Mouse (Mus musculus) MEL-GATA-1-ER (cell line): ENCODE results near the gene Cfdp1.

Experiments used
- DNase-seq: peaks from one replicate; pipeline ENCODE4 v3.0.0-alpha.2; 2012; ENCODE audit warnings: low read depth; ENCODE audit errors: extremely low read depth

Cfdp1 gene

GRCm38 (mm10) chr8:111770958-111771624 lies 83.0 kb downstream of the Cfdp1 start:
- no peak for DNase-seq

- no peak for DNase-seq
Measured at GRCm38 (mm10) chr8:111769764-111770428, 84.2 kb downstream of the Cfdp1 start.

DNA sequence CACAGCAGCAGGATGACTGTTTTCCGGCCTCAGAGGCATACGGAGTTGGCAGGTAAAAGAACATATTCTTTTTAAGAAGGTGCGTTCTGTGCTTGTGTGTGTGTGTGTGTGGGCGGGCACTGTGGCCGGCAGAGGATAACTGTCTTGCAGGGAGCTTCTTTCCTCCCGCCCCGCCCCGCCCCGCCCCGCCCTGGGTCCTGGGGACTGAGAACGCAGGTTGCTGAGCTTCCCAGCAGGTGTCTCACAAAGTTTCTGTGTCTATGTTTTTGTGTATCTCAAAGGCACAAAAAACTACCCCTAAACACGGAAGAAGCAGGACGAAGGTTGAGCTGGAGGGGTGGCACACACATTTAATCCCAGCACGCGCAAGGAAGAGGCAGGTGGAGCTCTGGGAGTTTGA lies 84.8 kb downstream of the Cfdp1 start:
- DNase-seq = no peak

DNA sequence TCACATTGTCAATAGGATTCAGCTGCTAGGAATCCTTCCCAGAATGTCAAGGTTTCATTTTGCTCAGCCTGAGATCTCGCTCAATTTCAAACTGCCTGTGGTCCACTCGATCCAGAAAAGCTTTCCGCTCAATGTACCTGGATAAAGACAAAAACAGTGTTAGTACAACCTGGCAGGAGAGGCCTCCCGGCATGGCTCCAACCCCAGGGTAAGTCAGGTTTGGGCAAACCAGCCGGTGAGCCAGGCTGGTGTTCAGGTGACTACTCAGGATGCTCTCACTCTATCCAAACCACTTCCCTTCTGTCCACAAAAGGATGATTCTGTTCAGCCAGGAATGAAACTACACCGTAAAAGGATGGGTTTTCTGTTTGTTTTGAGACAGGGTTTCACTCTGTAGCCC lies 85.4 kb downstream of the Cfdp1 start:
- DNase-seq = no peak

DNA sequence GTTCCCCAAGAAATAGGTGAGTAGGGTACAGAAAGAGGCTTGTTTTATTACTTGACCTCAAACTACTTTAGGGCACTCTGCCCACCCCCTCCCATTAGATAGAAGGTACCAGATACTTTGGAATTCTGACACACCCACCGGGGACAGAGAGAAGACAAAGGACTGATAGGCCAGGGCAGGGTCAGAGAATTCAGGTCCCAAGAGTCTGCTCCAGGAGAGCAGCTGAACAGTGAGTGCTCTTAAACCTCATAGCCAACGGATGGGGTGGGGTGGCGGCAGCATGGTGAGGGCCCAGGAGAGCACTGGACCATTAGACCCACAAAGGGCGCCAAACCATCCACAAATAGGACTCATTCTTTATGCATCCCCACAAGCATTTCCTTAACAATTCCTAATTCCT lies 88.5 kb downstream of the Cfdp1 start:
- DNase-seq = no peak

DNA sequence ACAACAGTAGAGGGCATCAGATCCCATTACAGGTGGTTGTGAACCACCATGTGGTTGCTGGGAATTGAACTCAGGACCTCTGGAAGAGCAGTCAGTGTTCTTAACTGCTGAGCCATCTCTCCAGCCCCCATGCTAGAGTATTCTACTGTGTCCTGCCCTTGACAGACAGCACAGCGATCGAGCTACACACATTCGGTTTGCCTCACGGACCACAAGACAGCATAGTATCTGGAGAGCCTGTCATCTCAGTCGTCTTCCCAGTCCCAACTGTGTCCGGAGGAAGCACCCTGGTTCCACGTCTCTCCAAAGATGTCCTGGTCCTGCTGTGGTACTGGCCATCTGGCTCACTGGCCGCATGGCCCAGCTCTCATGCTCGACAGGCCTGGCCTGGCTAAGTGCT lies 89.0 kb downstream of the Cfdp1 start:
- no peak for DNase-seq

DNA sequence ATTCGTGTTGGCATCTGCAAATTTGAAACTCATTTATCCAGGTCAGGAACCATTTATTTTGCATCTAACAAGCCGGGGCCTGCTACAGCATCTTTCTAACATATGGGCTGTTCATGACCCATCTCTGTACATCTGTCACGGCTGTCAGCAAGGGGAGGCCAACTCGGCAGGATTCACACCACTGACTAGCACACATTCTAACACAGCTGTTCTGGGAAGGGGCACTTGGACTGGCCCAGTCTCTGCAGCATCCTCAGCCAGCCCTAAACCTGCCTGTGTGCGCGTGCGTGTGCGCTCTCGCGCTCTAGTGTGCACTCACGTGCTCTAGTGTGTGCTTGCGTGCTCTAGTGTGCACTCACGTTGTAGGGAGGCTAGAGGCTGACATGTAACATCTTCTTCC lies 93.4 kb downstream of the Cfdp1 start:
- no peak for DNase-seq

GRCm38 (mm10) chr8:111758817-111759216 lies 95.3 kb downstream of the Cfdp1 start:
- DNase-seq = no peak

GRCm38 (mm10) chr8:111757599-111757998 lies 96.5 kb downstream of the Cfdp1 start:
- DNase-seq = no peak

DNA sequence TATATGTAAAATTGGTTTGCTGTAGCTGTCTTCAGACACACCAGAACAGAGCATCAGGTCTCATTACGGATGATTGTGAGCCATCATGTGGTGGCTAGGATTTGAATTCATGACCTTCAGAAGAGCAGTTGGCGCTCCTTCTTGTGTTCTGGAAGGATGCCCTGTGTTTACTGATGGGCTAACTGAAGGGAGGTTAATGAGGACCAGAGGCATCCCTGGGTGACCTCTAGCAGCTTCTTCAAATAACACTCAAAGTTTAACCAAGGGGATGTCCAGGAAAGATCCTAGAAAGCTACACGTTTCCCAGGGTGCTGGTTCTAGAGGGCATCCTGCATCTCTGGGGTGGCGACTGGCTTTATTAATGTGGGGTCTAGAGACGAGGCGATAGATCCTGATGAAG lies 99.4 kb downstream of the Cfdp1 start:
- no peak for DNase-seq

GRCm38 (mm10) chr8:111754088-111754487 lies 100.0 kb downstream of the Cfdp1 start:
- DNase-seq = no peak

- no peak for DNase-seq
Measured at GRCm38 (mm10) chr8:111748766-111749165, 105.3 kb downstream of the Cfdp1 start.

DNA sequence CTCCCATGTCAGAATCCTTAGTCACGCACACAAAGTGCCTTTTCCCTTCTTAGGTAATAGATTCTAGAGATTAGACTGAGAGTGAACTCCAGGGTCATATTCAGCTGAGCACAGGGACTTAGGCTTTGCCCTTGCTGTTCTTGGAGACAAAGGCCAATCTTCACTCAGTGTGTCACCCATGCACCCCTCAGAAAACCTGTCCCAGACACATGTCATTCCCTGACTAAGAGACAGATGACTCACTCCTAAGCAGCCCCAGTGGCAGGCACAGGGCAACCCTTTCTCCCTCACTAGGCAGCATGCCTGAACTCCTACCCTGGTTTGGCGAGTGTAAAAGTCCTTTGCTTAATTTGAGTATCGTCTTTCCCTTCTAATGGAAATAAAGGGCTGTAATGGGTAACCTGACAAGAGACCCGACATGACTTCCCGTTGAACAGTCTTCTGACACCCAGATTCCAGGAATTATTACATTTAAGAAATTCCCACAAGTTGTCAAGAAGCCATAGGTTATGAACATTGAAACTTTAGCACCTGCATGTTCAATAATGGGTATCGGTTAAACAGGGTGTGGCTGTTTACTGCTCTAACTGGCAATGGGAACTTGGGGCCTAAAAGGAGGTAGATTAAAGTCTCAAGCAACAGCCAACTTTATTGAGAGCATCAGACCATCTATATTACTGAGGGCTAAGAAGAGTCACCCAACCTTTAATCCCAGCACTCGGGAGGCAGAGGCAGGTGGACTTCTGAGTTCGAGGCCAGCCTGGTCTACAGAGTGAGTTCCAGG lies 106.0 kb downstream of the Cfdp1 start:
- no peak for DNase-seq

GRCm38 (mm10) chr8:111746582-111747465 lies 107.3 kb downstream of the Cfdp1 start:
- no peak for DNase-seq

DNA sequence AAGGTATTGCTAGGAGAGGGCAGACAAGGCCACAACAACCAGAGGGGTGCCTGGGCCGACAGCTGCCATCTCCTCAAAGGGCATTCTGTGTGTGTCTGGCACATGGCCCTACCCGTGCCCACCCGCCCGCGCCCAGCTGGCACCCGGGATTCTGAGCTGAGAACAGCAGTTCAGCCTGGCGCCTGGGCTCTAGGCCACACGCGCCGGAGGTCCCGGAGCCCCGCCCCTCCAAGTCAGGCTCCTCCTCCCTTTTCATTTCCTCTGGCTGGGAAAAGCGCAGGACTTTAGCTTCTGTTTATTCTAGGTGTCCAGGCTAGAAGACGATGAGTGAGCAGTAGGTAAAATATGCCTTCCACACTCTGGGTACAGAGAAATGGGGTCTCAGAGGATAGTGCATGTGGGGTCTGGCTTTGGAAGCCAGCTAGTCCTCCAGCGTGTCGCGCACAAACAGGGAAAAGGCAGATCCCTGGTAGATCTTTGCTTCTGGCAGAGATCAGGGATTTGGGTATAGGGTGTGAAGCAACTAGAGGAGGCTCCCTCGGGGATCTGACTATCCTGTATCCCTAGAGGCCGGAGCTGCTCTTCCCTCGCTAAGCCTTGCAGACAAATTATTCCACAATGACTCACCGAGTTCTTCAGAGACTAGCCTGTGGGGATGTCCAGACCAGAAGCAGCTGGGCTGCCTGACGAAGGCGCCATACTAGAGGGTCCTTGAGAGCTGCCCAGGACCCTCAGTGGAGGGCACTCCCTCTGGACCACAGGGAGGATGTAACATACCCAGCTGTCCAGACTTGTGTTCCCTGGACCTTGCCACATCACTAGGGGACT lies 108.3 kb downstream of the Cfdp1 start:
- DNase-seq = peak; percentile 47

GRCm38 (mm10) chr8:111745086-111745485 lies 109.0 kb downstream of the Cfdp1 start:
- no peak for DNase-seq

DNA sequence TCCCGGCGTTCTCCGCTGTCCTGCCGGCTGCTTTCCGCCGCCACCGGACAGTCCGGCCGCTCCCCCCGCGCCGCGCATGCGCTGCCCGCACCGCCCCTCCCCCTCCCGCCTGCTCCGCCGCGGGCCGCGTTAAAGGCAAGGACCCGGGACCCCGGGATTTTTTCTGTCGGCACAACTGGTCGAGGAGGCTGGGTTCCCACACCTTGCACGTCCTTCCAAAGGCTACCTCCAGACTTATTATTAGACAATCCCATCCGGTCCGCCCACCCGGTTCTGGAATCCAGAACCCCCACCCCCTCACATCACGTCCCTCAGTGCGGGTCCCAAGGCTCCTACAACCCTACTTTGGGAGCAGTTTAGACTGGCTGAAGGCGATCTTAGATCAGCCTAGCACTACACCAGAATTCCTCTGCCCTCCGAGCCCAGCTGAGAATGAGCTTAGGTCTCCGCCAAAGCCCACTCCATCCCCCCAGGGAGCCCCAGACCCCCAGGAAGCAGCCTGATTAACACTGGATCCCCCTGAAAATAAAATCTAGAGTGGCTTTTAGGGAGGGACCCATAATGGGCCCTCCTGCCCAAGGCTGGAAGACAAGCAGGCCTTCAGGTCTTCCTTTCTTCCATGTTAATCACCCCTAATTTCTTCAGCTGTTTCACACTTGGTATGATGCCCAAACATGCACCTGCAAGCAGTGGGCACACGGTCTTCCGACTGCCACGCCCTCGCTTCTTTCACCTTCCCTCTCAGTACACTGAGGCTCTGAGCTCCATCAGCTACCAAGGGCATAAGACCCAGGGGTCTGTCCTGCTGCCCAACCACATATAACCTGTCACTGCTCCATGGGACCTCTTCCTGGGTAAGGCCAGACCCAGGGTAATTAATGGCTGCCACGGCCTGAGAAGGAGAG lies 110.0 kb downstream of the Cfdp1 start, which contains the start of gene Bcar1:
Bcar1 (minus strand) TSS at position 18 of the 905 bp plus-strand sequence.
- peak; percentile 39 for DNase-seq

GRCm38 (mm10) chr8:111743101-111743791 lies 110.8 kb downstream of the Cfdp1 start:
- DNase-seq = no peak
